Mouse (Mus musculus) right cerebral cortex, postnatal 25 days (tissue): ENCODE data around the gene Nfib.
A peak's percentile ranks its signal among the peaks of the same experiment; 100 is the strongest.

ENCODE experiments used
- DNase-seq: peaks from one replicate; pipeline ENCODE4 v3.0.0; 2022

Nfib gene

DNA sequence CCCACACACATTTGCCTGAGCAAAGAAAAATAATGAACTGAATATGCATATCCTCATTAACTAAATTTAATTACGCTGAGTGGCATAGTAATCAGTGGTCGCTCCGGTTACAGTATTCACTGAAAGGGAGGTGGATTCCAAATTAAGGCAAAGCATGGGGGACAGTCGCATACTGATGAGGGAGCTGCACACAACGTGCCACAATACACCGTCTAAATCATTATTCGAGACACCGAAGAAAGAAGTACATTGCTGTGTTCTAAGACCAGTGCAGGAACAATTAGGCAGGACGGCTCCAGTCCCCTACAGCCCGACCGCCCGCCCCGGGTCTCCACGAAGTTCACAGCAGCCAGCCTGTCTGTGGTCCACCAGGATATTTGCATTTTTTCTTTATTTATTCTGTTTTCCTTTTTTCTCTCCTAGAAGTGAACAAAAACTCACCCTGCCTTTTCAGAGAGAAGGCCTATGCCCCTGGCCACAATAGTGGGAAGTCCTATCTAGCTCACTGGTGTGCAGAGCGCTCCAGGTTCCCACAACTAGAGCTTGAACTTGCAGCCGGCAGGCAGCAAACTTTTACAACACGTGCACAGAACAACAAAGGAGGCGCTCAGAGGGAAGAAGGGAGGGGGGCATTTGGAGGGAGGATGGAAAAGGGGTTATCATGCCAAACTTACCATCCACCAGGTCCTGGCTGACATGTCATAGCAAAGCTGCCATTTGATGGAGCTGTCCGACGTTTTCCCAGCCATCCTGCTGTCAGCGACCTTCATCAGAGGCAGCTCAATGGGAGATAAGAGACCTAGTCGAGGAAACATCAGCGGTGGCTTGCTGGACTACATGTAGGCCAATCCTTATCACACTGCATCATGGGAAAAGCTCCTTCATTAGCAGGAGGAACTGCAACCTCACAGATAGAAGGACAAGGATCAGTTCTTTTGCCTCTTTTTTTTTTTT is at the start of gene Nfib:
Gene Nfib, minus strand, starts transcription at position 910 of the 954 bp plus-strand sequence.
- DNase-seq: no peak

DNA sequence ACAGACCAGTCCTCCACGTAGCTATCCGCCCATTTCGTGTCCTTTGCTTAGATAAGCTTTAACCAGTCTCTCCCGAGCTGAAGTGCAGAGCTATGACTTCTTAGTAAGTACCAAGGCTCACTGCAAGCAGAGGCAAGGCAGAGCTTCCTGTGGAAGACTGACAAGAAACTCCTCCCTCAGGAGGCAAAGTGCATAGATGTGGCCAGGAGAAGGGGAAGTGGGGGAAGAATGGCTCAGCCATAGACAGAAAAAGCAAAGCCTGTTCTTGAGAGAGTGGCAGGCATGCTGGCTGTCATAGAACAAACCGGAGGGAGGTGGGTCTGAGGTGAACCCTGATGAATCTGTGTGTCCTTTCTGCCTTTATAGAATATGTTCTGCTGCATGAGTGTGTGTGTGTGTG is 30.2 kb upstream of the Nfib start:
- no peak for DNase-seq

GRCm38 (mm10) chr4:82734765-82735481 is 29.4 kb upstream of the Nfib start:
- DNase-seq: no peak

GRCm38 (mm10) chr4:82734348-82734747 is 28.8 kb upstream of the Nfib start:
- no peak for DNase-seq

DNA sequence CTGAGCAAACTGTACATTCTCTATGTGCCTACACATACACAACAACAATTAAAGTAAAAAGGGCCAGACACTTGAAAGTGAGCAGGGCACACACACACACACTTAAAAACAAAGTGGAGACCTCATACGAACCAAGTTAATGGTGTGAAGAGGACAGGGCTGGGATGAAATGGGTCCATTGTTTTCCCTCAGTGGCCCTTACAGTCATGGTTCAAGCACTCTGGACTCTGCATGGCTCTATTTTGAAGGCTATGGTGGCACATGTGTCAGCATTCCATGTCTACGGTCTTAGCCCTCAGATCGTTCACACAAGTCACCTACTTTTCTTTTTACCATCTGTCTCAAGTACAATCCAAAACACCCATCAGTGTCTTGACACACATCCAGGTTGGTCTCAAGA is 28.1 kb upstream of the Nfib start:
- no peak for DNase-seq

DNA sequence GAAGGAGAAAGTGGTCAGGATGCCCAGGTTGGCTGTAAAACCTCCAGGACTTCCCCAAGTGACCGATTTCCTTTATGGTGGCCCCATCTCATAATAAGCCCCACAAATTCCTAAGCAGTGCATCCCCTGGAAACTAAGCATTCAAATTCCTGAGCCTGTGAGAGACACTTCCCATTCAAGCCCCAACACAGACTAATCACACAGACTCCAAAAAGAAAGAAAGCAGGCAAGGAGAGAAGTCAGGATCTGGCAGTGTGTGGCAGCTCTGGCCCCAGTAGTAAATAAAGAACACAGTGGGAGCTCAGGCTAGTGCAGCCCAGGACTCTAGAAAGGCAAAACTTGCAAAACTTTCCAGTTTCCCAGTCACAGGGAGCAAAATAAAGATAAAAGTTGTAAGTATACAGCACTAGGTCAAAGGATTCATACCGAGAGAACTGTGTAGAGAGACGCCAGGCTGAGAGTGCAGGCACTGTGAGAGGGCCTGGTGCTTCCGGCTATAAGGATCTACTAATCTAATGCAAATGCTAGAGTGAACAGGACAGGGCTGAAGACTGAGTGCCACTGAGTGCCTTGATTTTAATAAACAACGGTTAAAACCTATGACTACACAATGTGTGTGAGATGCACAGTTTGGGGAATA is 24.8 kb upstream of the Nfib start:
- no peak for DNase-seq

DNA sequence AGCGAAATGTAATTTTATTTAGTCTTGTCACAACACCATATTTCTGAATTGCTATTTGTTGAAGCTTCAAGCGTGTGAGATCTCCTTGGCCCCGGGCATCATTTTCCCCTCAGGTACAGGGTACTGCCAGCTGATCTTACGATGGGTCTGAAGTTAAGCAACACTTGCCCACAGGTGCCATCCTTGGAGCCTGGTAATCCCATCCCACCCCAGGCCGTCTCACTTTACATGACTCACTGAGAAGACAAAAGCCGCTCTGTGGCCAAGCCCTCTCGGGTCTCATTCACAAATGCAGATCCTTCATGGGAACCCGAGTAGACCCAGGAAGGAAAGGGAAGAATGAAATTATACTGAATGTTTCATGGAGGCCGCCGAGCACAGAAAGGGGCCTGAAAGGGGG is 18.5 kb upstream of the Nfib start:
- DNase-seq: no peak

DNA sequence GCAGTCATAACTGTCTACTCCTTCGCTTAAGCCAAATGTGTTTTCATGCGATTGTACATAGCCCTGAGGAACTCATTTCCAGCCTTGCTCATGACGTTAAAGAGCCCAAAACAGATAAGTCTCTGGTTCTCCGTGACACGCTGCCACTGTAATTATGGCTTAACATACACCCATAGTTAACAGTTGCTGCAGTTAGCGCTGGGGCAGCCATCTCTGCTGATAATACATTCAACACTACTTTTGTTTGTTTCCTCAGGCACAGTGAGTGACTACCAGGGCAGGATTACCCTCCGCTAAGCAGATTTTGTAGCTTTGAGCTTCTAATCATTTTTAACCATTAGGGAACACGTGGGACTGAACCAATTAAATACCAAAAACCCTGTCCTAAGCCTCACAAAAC is 17.5 kb upstream of the Nfib start:
- DNase-seq: no peak

- no peak for DNase-seq
Measured at GRCm38 (mm10) chr4:82715833-82716232, 10.3 kb upstream of the Nfib start.

DNA sequence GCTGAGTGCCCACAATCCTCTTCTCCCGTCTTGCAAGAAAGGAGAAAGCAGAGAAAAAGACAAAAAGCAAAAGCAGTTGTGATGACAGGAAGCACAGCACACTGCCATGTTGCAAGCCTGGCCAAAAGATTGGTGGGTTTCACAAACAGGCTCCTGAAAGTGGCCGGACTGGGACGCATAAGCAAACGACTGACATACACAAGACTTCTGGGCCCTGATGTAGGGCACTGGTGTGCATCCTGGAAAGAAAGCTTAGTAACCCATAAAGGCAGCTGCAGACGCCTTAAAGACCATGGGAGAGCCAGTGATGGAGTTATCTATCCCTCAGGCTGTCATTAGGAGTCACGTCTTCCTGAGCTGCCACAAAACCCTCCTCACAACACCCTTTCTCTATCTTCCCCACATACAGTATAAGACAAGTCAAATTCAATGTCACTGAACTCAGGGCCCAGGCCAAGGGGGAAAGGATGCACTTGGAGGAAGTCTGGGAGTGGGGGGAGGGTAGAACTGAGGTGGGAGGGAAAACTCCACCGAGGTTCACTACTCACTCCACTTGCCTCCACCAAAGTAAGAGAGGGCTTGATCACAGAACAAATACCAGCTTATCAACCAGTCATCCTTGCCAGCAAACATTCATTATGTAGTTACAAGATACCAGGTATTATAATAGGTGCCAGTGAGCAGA is 6.2 kb upstream of the Nfib start:
- DNase-seq: no peak

DNA sequence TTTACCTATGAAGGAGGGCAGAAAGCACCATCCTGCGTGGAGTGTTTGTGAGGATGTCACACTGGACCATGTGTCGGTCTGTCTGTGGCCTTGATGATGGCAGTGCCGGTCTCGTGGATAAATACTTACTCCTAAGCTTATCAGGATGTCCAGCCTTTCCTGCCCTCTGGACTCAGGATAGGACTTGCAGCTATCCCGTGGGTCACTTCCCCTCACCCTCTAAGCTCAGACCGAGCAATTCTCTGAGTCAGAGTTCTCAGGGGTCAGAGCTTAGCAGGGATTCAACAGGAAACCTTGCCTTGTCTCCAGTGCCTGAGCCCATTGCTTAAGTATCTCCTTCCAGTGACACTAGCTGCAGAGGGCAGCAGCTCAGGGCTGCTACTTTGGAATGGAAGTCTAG is 4.1 kb upstream of the Nfib start:
- no peak for DNase-seq

DNA sequence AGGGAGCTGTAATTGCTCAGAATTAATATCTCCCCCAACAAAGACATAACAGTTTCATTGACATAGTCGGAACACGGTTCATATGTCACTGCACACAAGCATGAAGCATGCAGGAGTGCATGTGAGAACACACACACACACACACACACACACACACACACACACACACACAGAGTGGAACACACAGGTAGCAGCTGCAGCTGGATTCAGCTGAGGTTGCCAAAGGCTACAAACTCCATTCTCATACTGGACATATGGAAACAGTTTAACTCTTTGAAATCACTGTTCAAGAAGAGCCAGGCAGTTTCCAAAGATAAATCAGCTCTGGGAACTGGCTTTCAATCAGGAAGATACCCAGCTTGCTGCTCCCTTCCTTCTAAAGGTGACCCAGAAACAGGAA is 462 bp upstream of the Nfib start:
- no peak for DNase-seq

- DNase-seq: no peak
Measured at GRCm38 (mm10) chr4:82704079-82704830, 1.3 kb downstream of the Nfib start.

DNA sequence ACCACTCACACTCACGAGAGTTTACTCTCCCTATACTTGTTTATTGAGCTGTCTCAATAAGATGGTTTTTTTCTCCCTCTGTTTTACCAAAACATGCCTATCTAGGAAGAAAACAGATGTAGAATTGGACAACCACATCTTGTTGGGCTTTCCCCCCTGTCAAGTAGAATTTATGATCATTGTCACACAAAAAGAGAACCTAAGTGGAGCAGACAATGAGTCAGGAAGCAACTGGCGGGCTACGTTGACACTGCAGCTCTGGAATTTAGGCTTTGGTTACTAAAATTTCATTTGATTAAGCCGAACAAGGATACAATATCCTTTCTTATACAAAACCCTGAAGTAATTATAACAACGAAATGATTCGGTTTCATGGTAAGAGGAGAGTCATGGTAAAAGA is 2.7 kb downstream of the Nfib start:
- DNase-seq: no peak

DNA sequence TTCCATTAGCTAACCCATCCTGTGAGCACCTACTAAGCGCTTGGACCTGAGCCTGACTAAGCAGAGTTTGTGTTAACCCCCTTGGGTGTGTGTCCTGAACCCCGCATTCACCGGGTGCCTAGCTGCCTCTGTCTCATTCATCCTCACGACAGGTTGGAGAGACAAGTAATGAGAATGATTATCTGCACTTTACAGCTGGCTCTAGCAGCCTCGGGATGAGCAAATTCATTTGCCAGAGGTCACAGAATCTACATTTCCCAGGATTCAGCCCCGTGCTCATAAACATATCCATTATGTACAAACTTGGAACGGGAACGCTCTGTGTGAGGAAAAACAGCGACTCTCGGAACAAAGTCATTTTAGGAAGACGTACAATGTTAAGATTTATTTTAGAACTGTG is 6.0 kb downstream of the Nfib start:
- DNase-seq: no peak

DNA sequence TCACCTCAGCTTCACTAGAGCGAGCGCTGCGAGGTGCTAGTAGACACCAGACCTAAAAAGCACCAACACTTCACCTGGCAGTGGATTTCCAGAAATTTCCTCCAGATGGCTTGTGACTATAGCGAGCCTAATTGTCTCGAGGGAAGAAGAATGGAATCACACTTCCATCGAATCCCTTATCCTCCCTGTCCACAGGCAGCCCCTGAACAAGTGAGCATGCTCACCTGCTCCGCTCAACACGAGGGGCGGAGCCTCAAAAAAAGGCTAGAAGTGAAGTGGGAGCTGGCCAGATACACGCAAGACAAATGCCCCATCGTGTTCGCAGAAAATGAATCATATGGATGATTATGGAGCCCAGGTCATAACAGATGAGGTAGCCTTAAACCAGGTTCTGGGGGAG is 6.9 kb downstream of the Nfib start:
- no peak for DNase-seq

DNA sequence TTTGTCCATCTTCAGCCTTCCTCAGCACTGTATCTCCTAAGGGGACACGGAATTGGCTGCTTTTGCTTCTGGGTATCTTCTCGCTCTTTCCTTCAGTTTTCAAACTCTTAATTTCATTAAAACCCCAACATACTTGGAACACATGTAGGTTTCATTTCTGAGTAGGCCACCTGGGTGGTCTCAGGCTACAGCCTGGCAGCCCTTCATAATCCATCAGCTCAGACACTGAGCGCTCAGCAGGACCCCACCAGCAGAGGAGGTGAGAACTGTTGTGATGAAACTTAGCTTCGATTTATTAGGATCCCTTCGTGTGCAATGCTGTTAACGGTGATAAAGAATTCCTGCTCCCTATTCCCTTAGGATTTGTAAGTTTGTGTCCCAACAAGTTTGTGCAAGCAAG is 8.4 kb downstream of the Nfib start:
- DNase-seq: no peak

DNA sequence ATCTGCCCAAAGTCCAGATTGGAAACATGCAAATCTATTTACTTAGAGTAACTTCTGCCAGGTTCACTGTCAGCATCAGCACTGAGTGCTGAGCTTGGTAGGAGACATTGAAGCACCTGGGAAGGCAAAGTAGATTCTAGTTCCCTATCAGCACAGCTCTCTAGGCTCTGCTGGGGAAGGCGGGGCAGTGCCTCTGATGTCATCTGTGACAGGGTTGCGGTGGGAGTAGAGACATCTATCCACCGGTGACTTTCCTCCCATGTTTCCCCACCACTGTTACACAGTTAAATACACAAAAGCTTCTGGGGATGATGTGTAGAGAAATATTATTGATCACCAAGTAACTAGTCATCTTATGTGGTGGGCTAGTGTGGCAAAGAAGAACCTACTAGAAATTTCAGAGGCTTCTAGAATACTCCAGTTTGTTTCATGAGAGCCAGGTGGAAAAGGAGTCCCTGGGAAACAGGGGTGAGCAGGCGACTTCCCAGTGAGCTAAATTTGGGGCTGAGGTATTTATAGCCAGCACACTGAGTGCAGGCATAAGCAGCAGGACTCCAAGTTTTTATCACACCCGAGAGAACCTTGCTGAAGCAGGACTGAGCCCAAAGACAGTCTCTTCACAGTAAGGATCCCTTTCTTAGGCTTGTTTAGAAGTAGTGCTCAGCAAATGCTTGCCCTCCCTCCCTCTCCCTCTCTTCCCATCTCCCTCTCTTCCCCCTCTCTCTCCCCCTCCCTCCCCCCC is 9.6 kb downstream of the Nfib start:
- DNase-seq: no peak

- no peak for DNase-seq
Measured at GRCm38 (mm10) chr4:82692009-82692326, 13.6 kb downstream of the Nfib start.

DNA sequence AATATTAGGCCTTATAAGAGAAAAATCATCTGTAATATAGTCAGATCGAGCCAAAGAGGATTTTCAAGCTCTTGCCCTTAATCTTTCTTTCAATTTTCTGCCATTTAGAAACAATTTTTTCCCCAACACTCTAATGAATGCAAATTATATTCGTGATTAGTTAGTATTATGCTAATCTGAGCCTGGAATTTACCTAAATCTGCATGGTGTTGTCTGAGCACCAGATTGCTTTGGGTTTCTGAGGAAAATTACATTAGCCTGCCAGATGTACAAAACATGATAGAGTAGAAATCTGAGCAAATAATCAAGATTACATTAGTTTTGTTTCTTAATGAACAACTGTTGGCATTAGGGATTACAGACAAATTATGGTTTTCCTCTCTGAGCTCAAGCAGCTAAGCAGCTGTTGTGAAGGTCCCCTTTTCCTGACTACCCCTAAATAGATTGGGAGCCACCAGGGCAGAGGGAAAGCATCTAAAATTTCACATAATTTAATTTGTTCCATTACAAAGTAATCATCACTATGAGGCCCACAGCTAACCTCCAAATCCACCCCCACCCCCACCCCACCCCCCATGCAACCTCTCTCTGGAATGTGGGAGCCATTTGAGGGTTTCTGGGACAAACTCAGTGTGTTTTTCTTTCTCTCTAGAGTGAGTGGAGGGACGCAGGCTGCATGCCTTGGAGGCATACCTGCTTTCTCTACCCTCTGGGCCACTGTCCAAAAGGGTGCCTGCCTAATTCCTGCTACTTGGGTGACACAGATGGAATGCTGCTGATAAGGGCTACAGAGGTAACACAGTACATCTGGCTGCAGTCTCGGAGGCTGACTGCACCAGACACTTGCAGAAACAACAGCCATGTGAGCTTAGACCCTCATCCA is 14.2 kb downstream of the Nfib start:
- no peak for DNase-seq

DNA sequence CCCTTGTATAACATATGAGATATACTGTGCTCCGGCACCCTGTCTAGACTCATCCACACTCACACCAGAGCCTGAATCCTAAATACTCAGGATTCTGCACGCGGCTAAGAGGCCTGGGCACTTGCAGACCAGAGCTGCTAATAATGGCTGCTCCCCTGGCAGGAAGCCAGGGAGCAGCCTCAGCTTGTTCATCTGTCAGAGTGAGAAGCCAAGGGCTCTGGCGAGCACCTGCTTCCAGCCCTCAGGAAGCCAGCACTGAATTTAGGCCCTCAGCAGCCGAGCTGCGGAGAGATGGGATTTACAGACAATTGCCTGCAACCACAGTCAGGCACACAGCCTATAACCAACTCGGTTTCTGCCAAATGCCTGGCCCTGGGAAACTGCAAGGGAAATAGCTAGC is 15.3 kb downstream of the Nfib start:
- peak; percentile 11 for DNase-seq
